Mouse (Mus musculus): ENCODE data around the gene Tnnt1. TPM values are rescaled to one million over a fixed set of nuclear protein-coding genes. Genes with fewer than 3 reads are reported as not detected.

Gene Tnnt1
- polyA plus RNA-seq (2014; fragmentation: Illumina TruSeq; extraction: RNeasy Lipid Tissue Mini Kit (QIAGEN cat#74804); ENCODE audit: low read depth, low replicate concordance): not detected

DNA sequence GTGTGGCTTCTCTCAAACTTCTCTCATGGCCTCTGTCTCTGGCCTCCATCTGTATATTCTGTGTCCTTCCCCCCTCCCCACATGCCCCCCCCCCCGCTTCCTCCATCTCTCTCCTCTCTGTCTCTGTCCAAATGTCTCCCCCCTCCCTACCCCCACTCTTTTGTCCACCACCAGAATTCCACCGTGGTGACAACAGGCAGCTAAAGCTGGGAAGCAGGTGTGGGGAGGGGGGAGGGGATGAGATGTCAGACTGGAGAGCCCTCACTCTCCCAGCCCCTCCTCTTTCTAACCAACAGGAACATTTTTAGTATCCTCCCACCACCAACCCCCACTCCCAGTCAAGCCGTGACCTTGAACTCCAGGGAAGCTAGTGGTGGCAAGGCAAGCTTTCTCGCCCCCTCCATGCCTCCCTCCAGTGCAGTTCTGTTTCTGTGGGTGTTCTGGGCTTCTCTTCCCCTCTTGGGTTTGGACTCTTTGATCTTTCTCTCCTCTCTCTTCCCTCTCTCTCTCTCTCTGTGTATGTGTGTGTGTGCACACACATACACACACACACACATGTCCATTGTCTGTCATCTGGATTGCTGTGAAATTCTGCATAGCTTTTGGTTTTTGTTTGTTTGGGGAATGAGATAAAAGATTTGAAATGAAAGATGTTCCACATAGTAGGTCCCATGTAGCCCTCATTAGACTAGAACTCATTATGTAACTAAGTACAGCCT, at the start of gene Tnnt1:
Gene Tnnt1, minus strand, starts transcription at position 51 of the 719 bp plus-strand sequence.

DNA sequence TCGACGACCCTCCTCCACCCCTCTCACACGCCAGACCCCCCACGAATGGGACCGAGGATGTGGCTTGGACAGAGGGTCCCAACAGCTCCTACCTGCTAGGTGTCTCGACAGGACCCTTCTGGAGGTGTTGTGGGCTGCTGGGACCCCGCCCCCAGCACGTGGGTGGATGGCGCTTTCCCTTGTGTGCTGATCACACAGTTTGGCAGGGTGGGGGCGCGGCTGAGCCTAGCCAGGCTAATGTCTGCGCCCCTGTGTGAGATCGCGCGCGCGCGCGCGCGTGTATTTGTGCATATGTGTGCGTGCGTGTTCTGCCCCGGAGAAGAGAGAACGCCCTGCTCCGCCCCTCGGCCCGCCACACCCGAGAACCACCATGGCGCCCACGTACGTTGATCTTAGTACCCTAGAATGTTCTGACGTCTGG, 31.0 kb upstream of the Tnnt1 start, which contains the start of gene Syt5:
Gene Syt5, minus strand, starts transcription at position 321 of the 421 bp plus-strand sequence.

DNA sequence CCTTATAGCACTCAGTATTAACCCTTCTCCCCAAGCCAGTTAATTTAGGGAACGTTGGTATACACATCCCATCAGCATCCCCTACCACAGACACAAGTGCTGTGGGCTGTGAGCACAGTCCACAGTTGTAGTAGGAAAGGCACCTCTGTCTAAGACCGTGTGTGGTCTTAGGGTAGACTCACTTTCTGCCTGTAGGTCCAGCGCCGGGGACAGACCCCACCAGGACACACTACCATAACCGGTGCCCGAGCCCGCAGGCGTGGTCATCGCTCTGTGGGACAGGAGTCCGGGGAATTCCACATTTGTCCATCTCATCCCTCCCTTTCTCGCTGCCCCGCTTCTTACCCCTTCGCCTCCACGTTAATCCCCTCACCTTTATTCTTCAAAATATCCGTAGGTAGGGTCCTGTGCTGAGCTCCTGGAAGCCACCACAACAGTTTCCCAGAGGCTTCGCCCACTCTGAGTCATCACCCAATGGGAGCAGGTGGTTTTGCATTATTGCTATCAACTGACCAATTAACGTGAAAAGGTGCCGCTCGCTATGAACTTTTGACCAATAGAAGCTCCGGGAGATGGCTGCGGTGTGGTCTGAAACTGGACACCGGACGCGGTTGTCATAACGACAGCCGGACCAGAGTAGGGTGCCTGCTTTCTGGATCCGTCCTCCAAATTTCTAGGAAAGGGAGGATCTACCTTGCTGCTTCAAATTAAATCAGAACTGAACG, 16.0 kb upstream of the Tnnt1 start, which contains the start of gene Dnaaf3:
Gene Dnaaf3, minus strand, starts transcription at position 449 of the 725 bp plus-strand sequence.

DNA sequence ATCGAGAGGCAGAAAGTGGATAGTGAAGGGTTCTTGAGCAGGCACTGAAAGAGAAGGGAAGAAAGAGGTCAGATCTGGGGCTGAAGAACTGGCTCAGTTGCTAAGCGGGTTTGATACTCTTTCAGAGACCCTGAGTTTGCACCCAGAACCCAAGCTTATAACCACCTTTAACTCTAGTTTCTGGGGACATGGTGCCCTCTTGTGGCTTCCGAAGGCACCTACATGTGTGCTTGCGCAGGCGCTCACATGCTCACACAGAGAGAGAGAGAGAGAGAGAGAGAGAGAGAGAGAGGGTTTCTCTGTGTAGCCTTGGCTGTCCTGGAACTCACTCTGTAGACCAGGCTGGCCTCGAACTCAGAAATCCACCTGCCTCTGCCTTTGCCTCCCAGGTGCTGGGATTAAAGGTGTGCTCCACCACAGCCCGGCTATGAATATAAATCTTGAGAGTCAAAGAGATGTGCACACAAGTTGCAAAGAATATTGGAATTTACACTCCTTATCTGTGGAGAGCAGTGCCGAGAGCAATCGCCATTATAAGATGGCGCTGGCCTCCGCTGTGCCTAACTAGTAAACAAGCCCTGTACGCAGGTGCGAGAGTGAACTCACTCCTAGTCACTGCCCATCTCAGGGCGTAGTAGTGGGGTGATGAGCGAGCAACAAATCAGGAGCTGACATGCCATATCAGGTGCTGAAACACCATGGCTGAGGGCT, 8.2 kb upstream of the Tnnt1 start, which contains the start of gene Tnni3:
Gene Tnni3, minus strand, starts transcription at position 18 of the 711 bp plus-strand sequence.

DNA sequence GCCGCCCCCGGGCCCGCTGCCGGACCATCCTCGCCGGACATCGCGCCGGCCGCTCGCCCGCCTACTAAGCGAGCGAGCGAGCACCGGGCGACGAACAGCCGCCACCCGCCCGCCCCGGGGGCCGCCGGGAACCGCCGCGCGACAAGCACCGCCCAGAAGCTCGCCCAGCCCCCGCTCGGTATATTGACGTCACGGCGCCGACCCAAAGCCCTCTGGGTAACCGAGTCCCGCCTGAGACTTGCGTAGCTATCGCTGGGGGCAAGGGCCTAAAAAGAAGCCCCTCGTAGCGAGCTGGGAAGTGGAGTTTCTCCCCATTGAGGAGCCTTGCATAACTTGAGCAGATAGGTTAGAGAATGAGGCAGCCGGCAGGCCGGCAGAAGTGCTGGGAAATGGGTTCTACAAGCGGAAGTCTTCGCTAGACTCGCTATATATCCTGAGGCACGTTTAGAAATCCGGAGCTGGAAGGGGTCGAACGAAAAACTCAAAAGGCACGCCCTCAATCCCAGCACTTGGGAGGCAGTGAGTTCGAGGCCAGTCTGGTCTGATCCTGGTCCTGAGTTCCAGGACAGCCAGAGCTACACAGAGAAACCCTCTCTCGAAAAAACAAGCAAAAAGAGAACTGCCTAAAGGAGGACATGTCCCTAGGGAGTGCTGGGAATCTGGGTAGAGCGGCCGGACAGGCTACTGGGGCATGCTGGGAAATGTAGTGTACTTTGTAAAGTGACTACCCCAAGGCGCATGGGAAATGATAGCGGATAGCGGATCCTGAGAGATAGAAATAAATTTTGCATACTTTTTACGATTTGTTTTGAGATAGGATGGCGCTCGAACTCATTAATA, 14.4 kb downstream of the Tnnt1 start, which contains the start of gene Ppp1r12c:
Gene Ppp1r12c, minus strand, starts transcription at position 123 of the 840 bp plus-strand sequence.

DNA sequence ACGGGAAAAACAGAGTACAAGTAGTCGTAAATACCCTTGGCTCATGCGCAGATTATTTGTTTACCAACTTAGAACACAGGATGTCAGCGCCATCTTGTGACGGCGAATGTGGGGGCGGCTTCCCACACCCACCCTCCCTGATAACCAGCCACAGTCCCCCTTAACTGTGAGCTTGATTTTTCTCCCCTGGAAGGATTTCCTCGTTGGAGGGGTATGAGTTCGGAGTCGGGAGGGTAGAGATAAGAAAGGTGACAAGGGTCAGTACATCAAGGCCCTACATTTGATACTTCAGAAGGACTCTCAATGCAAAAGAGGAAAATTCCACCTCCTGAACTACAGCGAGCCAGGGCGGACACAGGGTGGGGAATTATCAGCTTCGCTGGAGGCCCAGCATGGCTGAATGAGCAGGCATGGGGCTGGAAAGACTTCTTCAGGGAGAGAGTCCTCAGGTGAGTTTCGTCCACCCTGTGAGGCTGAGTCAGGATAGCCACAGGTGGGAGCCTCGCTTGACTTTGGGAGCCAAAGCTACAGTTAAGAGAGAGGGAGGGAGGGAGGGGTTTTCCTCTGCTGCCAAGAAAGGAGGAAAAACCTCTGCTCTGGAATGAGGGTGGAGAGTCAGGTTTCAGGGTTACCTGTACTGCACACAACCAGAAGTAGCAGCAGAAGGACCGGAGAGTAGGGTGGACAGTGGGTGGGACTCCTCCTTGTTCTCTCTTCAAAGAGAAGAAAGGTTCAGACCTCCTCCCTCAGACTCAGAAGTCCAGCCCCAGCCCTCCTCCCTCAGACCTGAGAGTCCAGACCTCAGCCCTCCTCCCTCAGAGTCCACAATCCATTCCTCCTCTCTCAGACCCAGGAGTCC, 55.4 kb downstream of the Tnnt1 start, which contains the start of gene Eps8l1:
Gene Eps8l1, plus strand, starts transcription at position 99 of the 859 bp plus-strand sequence.

Other genes with a start within 250 kb of the Tnnt1 start
- not detected for gene Ncr1, start 178.7 kb downstream of the Tnnt1 start, polyA plus RNA-seq (2014; fragmentation: Illumina TruSeq; extraction: RNeasy Lipid Tissue Mini Kit (QIAGEN cat#74804); ENCODE audit: low read depth, low replicate concordance)
- 0.14 TPM for gene Gp6, start 118.6 kb downstream of the Tnnt1 start, polyA plus RNA-seq (2014; fragmentation: Illumina TruSeq; extraction: RNeasy Lipid Tissue Mini Kit (QIAGEN cat#74804); ENCODE audit: low read depth, low replicate concordance)
- gene Rdh13, start 70.7 kb downstream of the Tnnt1 start, polyA plus RNA-seq (2014; fragmentation: Illumina TruSeq; extraction: RNeasy Lipid Tissue Mini Kit (QIAGEN cat#74804); ENCODE audit: low read depth, low replicate concordance): 1.5 TPM
- gene Eps8l1, start 55.7 kb downstream of the Tnnt1 start, polyA plus RNA-seq (2014; fragmentation: Illumina TruSeq; extraction: RNeasy Lipid Tissue Mini Kit (QIAGEN cat#74804); ENCODE audit: low read depth, low replicate concordance): 0.11 TPM
- gene Ppp1r12c, start 14.7 kb downstream of the Tnnt1 start, polyA plus RNA-seq (2014; fragmentation: Illumina TruSeq; extraction: RNeasy Lipid Tissue Mini Kit (QIAGEN cat#74804); ENCODE audit: low read depth, low replicate concordance): 13.2 TPM
- 7.0 TPM for gene Tnni3, start 7.8 kb upstream of the Tnnt1 start, polyA plus RNA-seq (2014; fragmentation: Illumina TruSeq; extraction: RNeasy Lipid Tissue Mini Kit (QIAGEN cat#74804); ENCODE audit: low read depth, low replicate concordance)
- 2.3 TPM for gene Dnaaf3, start 16.1 kb upstream of the Tnnt1 start, polyA plus RNA-seq (2014; fragmentation: Illumina TruSeq; extraction: RNeasy Lipid Tissue Mini Kit (QIAGEN cat#74804); ENCODE audit: low read depth, low replicate concordance)
- gene Syt5, start 31.2 kb upstream of the Tnnt1 start, polyA plus RNA-seq (2014; fragmentation: Illumina TruSeq; extraction: RNeasy Lipid Tissue Mini Kit (QIAGEN cat#74804); ENCODE audit: low read depth, low replicate concordance): 2.7 TPM
- gene Ptprh, start 87.7 kb upstream of the Tnnt1 start, polyA plus RNA-seq (2014; fragmentation: Illumina TruSeq; extraction: RNeasy Lipid Tissue Mini Kit (QIAGEN cat#74804); ENCODE audit: low read depth, low replicate concordance): 0.13 TPM
- gene Tmem86b, start 115.0 kb upstream of the Tnnt1 start, polyA plus RNA-seq (2014; fragmentation: Illumina TruSeq; extraction: RNeasy Lipid Tissue Mini Kit (QIAGEN cat#74804); ENCODE audit: low read depth, low replicate concordance): 4.2 TPM
- 17.9 TPM for gene Ppp6r1, start 142.6 kb upstream of the Tnnt1 start, polyA plus RNA-seq (2014; fragmentation: Illumina TruSeq; extraction: RNeasy Lipid Tissue Mini Kit (QIAGEN cat#74804); ENCODE audit: low read depth, low replicate concordance)
- gene Hspbp1, start 168.7 kb upstream of the Tnnt1 start, polyA plus RNA-seq (2014; fragmentation: Illumina TruSeq; extraction: RNeasy Lipid Tissue Mini Kit (QIAGEN cat#74804); ENCODE audit: low read depth, low replicate concordance): 1.2 TPM
- gene Brsk1, start 174.2 kb upstream of the Tnnt1 start, polyA plus RNA-seq (2014; fragmentation: Illumina TruSeq; extraction: RNeasy Lipid Tissue Mini Kit (QIAGEN cat#74804); ENCODE audit: low read depth, low replicate concordance): 3.7 TPM
- not detected for gene Tmem150b, start 208.9 kb upstream of the Tnnt1 start, polyA plus RNA-seq (2014; fragmentation: Illumina TruSeq; extraction: RNeasy Lipid Tissue Mini Kit (QIAGEN cat#74804); ENCODE audit: low read depth, low replicate concordance)
- gene Kmt5c, start 223.7 kb upstream of the Tnnt1 start, polyA plus RNA-seq (2014; fragmentation: Illumina TruSeq; extraction: RNeasy Lipid Tissue Mini Kit (QIAGEN cat#74804); ENCODE audit: low read depth, low replicate concordance): 0.18 TPM
- gene Cox6b2, start 236.7 kb upstream of the Tnnt1 start, polyA plus RNA-seq (2014; fragmentation: Illumina TruSeq; extraction: RNeasy Lipid Tissue Mini Kit (QIAGEN cat#74804); ENCODE audit: low read depth, low replicate concordance): 13.6 TPM

All from testis, adult 10 weeks (tissue).